Mouse (Mus musculus) heart, postnatal 0 days (tissue): ENCODE data around the gene Tbxa2r.

Experiments used
- CTCF ChIP-seq: IDR thresholded peaks from 2 replicates; pipeline ENCODE4 v1.5.1; 2016; ENCODE audit warnings: antibody characterized with exemption, control low read depth, low read depth
- EP300 ChIP-seq: IDR thresholded peaks from 2 replicates; pipeline ENCODE4 v1.6.1; 2016; ENCODE audit warnings: antibody characterized with exemption, low read depth

GRCm38 (mm10) chr10:81321436-81321835 is 7.1 kb upstream of the Tbxa2r start:
- no peak for TF ChIP-seq CTCF
- TF ChIP-seq EP300: no peak
